Mouse (Mus musculus) T-helper 17 cell (primary cell): ENCODE measurements around the gene Mon2.

Experiments used
- in situ Hi-C, 2 experiments: fragments of 300-600 bp; cut with MboI, MseI; formaldehyde crosslinking; loops; 1 replicate in 1 of 2; 2 replicates in 1 of 2; pipeline ENCODE4 v1.15.1; 2025; ENCODE audit warnings: high pct_unique_total_duplicates in 2 of 2

The Mon2 gene

DNA sequence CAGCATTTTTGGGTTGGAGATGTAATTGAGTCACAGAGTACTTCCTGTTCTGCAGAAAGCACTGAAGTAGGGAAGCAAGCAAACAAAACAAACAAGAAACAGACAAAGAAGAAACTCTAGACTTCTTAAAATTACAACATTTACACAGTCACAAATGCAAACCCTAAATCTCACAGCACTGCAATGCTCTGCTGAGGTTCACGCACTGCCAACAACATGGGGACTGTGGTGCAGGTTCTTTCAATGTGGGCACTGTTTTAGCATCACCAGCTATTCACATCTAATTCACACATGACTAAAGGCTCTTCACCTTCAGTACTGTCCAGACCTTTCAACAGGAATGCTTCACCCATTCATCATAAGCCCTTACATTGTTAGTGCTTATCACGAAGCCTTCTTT lies 13.3 kb downstream of the Mon2 start:
- in situ Hi-C loops: loop anchor here in 1 of 2 experiments (10.0 kb wide), 1 partner anchor 58 kb away; no protein-coding TSS in a partner anchor

DNA sequence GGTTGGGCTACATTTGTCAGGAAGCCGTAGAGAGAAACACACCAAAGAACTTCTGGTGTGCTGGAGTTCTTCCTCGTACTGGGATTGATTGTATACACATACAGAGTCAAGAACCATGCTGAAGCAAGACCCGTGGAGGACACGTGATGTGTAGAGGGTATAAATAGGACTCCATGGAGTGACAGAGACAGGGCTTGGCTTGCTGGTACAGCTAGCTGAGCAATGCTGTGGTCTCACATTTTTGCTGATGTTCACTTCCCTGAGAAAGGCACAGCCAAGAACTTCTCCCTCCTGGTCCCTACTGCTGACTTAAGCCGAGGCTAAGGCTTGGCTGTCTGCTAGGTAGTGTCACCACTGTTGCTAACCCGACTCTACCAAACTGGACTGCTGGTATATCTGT lies 15.5 kb downstream of the Mon2 start:
- in situ Hi-C loops: loop anchor here in 1 of 2 experiments (10.0 kb wide), 1 partner anchor 56 kb away; no protein-coding TSS in a partner anchor

DNA sequence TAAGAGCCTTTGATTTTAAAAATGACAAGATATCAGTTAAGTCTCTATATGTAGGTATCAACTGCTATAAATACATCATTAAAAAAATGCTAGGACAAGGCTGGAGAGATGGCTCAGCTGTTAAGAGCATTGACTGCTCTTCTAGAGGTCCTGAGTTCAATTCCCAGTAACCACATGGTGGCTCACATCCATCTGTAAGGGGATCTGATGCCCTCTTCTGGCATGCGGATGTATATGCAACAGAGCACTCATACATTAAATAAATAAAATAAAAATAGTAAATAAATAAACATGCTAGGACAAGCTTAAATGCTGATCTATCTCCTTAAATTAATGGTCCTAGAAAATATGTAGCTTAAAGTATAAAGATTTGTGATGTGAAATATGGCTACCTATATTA lies 19.2 kb downstream of the Mon2 start:
- in situ Hi-C loops: loop anchor here in 1 of 2 experiments (10.0 kb wide), 1 partner anchor 638 kb away; no protein-coding TSS in a partner anchor

DNA sequence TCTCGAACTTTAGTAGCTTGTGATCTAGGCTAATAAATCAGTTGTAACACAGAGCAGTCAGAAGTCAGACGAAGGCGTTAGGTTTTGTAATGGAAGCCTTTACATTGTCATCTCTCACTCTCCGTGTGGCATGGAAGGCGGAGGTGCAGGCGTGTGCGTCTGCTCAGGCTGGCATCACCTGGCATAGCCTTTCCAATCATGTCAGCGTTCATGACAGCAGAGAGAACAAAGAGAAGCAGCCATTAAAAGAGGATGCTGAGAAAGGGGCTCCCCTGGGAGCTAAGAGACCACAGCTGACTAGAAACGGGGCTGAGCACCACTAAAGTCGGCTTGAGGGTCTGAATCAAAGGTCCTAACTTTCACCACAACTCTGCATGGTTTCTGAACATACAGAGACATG lies 19.8 kb downstream of the Mon2 start:
- in situ Hi-C loops: loop anchor here in 1 of 2 experiments (10.0 kb wide), 1 partner anchor 638 kb away; no protein-coding TSS in a partner anchor

DNA sequence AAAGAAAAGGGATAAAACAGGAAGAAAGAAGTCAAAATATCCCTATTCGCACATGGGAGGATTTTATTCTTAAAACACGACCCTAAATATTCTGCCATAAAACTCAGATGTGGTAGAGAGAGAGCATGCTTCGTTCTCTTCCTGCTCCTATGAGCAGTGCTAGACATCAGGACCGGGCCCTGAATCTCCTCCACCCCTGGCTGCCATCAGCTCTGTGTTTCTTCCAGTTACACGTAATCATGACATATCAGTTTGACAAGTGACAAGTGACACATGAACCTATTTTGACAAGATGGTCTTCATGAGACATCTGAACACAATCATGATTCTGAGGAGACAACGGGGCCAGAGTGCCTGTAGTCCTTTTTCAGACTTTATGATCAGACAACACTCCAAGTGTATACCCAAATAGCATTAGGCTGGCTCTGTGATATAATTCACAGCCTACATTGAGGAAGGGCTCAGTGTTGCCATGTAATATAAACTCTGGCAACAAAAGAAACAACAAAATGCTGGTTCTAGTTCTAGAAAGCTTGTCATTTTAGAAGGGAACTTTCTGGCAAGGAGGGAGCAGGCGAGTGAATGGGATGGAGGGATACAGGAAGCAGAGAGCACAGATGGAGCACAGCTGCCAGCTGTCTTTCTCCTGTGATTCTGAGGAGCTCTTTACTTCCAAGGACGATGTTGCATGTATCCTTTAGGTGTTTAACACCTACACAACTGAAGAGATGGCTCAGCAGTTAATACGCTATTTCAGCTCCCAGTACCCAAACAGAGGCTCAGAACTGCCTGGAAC lies 20.9 kb downstream of the Mon2 start:
- in situ Hi-C loops: loop anchor here in 1 of 2 experiments (10.0 kb wide), 1 partner anchor 639 kb away; no protein-coding TSS in a partner anchor

DNA sequence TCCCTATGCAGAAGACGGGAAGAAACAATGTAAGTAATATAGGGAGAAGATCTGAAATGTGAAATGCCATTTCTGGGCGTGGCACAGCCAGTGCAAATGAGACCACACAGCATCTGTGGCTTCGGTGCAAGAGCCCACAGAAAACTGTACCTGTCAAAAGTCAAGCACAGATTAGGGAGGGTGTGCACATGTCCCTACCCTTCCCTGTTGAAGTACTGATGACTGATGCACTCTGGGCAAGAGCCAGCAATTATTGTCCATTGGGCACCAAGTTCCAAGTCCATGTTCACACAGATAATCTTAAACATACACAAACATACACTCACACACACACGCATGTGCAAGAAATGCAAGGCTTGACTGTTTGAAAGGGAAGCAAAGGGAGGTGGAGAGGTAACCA lies 22.7 kb downstream of the Mon2 start:
- in situ Hi-C loops: loop anchor here in 1 of 2 experiments (10.0 kb wide), 1 partner anchor 641 kb away; no protein-coding TSS in a partner anchor

DNA sequence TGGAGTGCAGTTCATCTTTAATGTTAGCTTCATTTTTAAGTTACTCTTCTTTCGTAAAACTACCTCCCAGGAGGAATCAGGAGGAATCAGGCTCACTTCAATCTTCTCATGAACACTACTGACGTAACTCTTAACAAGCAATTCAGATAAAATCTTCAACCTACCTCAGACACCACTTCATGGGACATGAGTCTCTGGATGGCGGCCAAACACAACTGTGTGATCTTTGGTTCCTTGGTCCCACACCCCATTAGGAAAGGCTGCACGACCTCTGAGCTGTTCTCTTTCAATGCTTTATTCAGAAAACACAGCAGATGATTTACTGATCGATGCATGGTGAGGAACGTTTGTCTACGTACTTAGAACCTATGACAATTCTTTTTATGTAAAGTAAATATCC lies 24.3 kb downstream of the Mon2 start:
- in situ Hi-C loops: loop anchor here in 1 of 2 experiments (10.0 kb wide), 1 partner anchor 643 kb away; no protein-coding TSS in a partner anchor

DNA sequence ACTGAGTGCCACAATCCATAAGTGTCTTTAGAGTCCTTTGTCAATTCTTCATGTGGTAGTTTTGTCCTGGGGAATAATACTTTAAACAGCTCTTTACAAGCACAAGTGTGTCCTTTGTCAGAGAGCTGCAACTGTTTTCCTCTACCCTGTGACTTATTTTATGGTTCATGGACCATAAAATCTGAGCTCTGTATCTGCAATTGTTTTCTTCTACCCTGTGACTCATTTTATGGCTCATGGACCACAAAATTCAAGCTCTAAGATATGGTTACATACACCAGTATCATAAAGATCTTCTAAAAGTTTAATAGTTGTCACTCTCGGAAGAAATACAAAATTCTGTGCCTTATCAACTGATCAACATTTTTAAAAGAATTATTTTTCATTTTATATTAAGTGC lies 27.6 kb downstream of the Mon2 start:
- in situ Hi-C loops: no loop called here

DNA sequence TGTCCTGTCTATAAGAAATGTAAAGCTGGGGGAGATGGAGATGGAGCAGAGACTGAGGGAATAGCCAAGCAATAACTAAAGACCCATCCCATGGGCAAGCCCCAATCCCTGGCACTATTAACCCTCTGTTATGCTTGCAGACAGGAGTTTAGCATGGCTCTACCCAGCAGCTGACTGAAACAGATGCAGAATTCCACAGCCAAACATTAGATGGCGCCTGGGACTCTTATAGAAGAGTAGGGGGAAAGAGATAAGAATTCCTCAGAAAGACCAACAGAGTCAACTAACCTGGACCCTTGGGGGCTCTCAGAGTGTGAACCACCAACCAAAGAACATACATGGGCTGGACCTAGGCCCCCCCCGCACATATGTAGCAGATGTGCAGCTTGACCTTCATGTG lies 36.4 kb downstream of the Mon2 start:
- in situ Hi-C loops: no loop called here

DNA sequence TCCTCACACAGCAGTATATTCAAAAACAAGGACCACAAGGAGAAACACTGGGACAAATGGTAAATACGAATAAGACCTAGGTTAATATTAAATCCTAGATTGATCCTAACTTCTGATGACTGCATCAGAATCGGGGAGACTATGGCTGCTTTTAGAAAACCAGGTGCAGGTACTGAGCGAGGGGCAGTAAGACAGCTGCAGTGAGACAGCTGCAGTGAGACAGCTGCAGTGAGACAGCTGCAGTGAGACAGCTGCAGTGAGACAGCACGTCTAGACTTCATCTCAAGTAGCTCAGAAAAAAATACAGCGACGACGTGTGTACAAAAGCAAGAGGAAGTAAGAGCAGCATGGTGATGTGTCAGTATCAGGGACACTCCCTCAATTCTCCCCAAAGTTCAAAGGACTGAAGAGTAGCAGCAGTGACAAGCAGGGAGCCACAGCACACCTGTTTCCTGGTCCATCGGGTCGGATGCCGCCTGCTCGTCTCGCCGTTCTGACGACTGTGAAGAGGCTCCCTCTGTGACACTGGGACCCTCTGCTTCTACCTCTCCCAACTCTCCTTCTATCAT lies 44.1 kb downstream of the Mon2 start:
- in situ Hi-C loops: no loop called here

DNA sequence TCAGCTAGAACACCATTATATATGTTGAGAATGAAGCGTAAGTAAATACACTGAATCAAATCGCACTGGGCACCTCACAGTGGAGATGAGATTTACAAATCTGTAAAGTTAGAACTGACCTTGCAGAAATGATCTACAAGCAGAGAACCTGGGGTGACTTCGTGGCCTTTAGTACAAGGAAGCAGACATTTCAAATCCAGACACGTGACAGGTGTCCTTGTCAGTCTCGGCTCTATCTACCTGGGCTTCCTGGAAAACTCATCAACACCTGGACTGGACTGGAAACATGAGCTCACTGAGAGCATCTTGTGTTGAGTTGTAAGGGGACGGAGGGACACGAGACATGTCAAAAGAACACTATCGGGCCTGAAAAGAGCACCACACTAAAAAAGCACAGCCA lies 44.9 kb downstream of the Mon2 start:
- in situ Hi-C loops: no loop called here

DNA sequence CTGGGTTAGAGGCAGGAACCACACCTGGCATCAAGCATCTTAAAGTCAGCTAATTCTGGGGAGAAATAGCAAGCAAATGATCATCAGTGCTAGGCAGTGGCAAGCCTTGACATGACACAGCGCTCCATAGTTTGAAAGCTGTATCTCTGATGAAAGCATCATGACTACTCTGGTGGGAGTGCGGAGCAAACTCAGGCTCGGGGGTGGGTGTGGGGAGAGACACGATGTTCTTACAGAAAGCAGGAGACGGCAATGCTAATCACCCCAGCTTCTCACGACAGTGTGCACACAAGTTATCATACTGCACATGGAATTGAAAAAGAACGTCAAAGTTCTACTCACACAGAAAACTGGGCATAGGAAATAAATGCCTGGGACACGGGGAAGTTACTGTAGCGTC lies 45.7 kb downstream of the Mon2 start:
- in situ Hi-C loops: no loop called here

DNA sequence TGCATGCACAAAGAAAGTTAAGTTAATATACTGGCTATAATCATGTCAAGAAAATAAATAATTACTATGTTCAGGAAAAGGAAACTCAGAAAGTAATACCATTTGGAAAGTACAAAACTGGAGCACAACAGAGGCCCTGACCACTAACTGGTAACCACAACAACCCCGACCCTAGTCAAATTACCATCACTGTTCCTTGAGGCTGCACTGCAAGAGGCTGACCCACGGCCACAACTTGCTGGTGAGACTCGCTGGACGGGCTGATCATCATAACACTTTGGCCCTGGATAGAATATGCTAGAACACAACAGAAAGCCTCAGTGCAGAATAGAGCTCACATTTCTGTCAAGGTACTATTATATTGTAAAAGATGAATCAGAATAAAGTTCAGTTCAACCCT lies 47.4 kb downstream of the Mon2 start:
- in situ Hi-C loops: loop anchor here in 1 of 2 experiments (10.0 kb wide), 1 partner anchor 136 kb away; no protein-coding TSS in a partner anchor

DNA sequence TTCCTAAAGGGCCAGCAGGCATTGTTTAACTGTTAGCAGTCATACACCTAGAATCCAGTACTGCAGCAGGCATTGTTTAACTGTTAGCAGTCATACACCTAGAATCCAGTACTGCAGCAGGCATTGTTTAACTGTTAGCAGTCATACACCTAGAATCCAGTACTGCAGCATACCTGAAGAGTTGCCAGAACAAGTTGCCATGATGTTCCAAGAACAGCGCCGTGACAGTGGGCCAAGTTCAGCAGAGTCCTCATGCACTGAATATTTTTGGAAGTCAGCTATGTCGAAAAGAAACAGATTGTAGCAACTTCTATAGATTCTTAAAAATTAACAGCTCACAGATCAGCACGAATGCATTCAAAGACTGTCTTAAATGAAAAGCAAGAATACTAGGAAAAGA lies 49.6 kb downstream of the Mon2 start:
- in situ Hi-C loops: loop anchor here in 1 of 2 experiments (10.0 kb wide), 1 partner anchor 138 kb away; no protein-coding TSS in a partner anchor

DNA sequence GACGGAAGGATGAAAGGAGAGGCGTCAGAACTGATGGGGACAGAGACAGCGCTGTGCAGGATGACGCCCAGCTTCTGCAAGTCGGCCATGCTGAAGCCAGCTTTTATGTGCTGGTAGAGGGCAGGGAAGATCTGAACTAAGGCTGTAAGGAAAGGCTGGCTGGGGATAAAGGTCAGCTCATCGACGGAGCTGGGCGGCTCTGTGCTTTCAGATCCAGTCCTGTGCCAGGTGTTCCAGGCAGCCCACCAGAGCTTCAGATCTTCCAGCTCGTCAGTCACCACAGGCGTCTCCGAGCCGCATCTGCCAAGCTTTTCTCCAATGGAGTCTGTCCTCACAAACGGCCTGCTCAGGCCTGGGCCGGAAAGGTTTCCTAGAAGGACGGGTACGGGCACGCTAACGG lies 62.9 kb downstream of the Mon2 start:
- in situ Hi-C loops: no loop called here

DNA sequence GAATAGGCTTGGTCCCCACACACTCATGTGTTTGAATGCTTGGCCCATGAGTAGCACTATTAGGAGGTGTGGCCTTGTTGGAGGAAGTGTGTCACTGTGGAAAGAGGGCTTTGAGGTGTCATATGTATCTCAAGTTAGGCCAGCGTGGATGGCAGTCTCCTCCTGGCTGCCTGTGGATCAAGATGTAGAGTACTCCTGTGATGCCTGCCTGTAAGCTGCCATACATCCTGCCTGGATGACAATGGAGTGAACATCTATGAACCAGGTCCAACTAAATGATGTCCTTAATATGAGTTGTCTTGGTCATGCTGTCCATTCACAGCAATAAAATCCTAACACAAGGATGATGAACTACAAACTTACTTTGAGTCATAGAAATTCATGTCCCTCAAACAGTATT lies 64.9 kb downstream of the Mon2 start:
- in situ Hi-C loops: no loop called here

DNA sequence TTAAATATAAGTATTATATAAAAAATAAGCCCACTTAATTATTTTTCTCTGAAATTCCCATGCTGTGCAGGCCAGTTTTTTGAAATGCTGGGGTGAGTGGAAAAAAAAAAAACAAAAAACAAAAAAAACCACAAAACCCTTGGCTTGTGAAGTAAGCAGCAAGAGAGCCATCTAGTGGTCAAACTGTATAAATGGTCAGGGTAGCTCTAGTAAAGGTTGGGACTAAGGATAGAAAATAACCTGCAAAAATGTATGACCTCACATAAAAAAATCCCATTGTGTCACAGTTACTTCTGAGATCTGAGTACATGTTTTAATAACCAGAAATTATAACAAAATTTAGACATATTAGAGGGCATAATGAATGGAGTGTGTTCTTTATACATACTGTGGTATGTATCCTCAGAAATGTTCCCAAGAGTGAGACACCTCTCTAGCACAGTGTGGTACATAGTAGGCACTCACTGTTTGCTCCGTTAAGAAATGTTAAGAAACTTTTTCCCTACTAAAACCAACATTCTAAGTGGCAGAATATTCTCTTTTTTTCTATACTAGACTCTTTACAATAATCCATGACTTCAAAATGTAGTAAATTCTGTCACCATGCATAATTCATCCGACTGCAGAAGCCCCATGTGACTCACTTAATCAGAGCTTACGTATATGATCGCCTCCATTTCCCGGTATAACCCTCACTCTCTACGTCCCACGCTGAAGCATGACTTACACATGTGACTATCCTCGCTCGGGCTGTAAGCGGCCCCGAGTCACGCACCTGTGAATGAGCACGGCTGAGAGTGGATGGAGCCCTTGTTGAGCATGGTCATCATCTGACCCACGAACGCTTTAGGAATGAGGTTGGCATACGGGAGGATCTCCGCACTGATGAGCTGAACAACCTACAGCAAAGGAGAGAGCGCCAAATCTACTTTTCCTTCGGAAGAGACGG lies 70.8 kb downstream of the Mon2 start:
- in situ Hi-C loops: loop anchor here (5.0 to 10.0 kb wide), 2 partner anchors 59 to 443 kb away; no protein-coding TSS in a partner anchor

DNA sequence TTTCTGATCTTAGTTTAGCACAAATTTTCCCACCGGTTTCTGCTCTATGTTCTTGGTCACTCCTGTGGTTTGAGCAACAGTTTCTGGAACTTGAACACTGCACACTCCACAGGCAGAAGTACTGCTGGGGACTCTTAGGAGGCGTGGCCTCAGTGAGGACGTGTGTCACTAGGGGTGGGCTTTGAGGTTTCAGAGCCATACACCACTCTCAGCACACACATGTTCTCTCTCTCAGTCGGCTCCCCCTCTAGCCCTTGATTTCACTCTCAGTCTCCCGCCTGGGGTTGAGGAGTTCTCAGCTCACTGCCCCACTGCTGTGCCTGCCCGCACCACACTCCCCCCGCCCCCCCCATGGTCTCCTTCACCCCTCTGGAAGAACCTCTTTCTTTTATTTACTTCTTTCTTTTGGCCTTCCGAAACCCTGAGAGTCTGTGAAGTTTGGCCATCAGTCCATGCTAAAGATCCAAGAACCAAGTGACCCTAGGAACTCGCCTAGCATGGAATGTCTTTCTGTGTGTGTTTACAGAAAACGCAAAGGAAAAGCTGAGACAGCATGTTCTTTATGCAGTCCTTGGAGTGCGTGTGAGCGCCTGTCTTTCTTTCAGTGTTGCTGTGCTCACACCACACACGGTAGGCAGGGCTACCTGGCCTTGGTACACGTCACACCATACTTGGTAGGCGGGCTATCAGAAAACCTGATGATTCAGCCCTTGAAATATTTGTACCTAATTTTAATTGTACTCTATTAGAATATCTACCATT lies 71.6 kb downstream of the Mon2 start:
- in situ Hi-C loops: loop anchor here (5.0 to 10.0 kb wide), 4 partner anchors 60 to 452 kb away; no protein-coding TSS in a partner anchor

DNA sequence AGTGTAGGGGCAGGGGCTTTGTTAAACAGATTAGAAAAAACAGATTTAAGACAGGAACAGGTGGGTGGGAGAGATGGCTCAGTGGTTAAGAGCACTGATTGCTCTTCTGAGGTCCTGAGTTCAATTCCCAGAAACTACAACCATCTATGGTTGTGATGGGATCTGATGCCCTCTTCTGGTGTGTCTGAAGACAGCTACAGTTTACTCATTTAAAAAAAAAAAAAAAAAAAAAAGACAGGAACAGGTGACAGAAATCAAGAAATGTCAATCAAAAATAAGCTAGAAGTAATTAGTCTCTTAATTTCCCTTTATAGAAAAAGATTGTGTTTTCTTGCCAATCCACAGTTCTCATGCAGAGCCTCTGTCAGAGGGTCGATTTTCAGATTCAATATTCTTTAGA lies 74.3 kb downstream of the Mon2 start:
- in situ Hi-C loops: loop anchor here in 1 of 2 experiments (5.0 to 10.0 kb wide), 3 partner anchors 63 to 450 kb away; no protein-coding TSS in a partner anchor

DNA sequence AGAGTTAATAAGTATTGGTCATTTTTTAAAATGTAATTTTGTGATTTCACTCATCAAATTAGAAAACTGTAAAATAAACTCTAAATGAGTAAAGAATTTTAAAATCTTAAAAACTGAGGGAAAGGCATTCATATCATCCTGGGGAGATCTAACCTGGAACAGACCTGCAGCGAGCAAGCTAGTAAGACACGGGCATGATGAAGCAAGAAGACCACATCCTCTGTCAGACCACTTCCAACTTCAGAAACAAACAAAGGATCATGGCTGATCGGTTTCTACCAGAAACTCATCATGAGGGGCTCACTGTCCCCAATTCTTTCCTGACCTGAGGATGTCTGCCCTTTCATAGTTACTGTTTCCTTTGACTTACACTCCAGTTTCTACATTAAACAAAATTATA lies 74.9 kb downstream of the Mon2 start:
- in situ Hi-C loops: loop anchor here in 1 of 2 experiments (5.0 to 10.0 kb wide), 3 partner anchors 63 to 449 kb away; no protein-coding TSS in a partner anchor
